Mouse (Mus musculus) gastrocnemius, adult 18-20 months (tissue): Measurements from ENCODE around the gene Aph1c. TPM values are rescaled to one million over a fixed set of nuclear protein-coding genes. Genes with fewer than 3 reads are reported as not detected.
A peak's percentile ranks its signal among the peaks of the same experiment; 100 is the strongest.
"Not testable (repeated sequence)": the region's sequence is repeated elsewhere in the genome, so short reads cannot be mapped to it uniquely, and the experiment has no call there.

Experiments
- DNase-seq: peaks from one replicate; pipeline ENCODE4 v3.0.0; 2021; ENCODE audit warnings: low spot score
- total RNA-seq, 2 experiments: library from RNA; stranded (reverse); gene quantifications; 2 replicates each; pipeline ENCODE4 v1.2.3; 2021

Gene Aph1c
- total RNA-seq, 2 experiments from 2014 or later, result 0.66 to 0.88 TPM

- DNase-seq, result no peak
Measured at GRCm38 (mm10) chr9:66833851-66834250, 675 bp downstream of the Aph1c start.

GRCm38 (mm10) chr9:66832366-66832908, 2.1 kb downstream of the Aph1c start:
- no peak for DNase-seq

GRCm38 (mm10) chr9:66825990-66826389, 8.5 kb downstream of the Aph1c start:
- peak; percentile 53 for DNase-seq

- not testable (repeated sequence) for DNase-seq
Measured at GRCm38 (mm10) chr9:66822255-66822654, 12.3 kb downstream of the Aph1c start.

- DNase-seq, result no peak
Measured at GRCm38 (mm10) chr9:66820996-66821395, 13.5 kb downstream of the Aph1c start.

- DNase-seq, result no peak
Measured at GRCm38 (mm10) chr9:66813392-66813791, 21.1 kb downstream of the Aph1c start.

GRCm38 (mm10) chr9:66805951-66806350, 28.6 kb downstream of the Aph1c start:
- not testable (repeated sequence) for DNase-seq

GRCm38 (mm10) chr9:66801947-66802346, 32.6 kb downstream of the Aph1c start:
- DNase-seq, result no peak

- no peak for DNase-seq
Measured at GRCm38 (mm10) chr9:66796739-66797138, 37.8 kb downstream of the Aph1c start, which contains the start of gene Gm10647. Gm10647 (plus strand) TSS chr9:66797039.

- DNase-seq, result peak; percentile 98
Measured at GRCm38 (mm10) chr9:66795464-66796324, 38.8 kb downstream of the Aph1c start, which contains the start of gene Aph1b. Aph1b (minus strand) TSS chr9:66795490.

GRCm38 (mm10) chr9:66794629-66795463, 39.7 kb downstream of the Aph1c start:
- no peak for DNase-seq

GRCm38 (mm10) chr9:66787821-66788220, 46.7 kb downstream of the Aph1c start:
- DNase-seq, result peak; percentile 37

GRCm38 (mm10) chr9:66784552-66784951, 50.0 kb downstream of the Aph1c start:
- not testable (repeated sequence) for DNase-seq

GRCm38 (mm10) chr9:66770701-66771100, 63.8 kb downstream of the Aph1c start:
- no peak for DNase-seq

- DNase-seq, result no peak
Measured at GRCm38 (mm10) chr9:66769275-66769674, 65.3 kb downstream of the Aph1c start.

GRCm38 (mm10) chr9:66768721-66769120, 65.8 kb downstream of the Aph1c start:
- DNase-seq, result no peak

Other genes starting within 250 kb of the Aph1c start
- gene Usp3, start 241.6 kb downstream of the Aph1c start, total RNA-seq, result 10 to 100 TPM; 10.1 to 11.0 TPM
- under 1 TPM; 0.14 to 0.24 TPM for gene Car12, start 121.0 kb downstream of the Aph1c start, total RNA-seq
- 1 to 10 TPM; 1.3 to 2.1 TPM for gene Aph1b, start 39.2 kb downstream of the Aph1c start, total RNA-seq
- gene Gm10647, start 37.7 kb downstream of the Aph1c start, total RNA-seq, result not detected
- 1 to 10 TPM; 4.9 to 6.5 TPM for gene Rab8b, start 85.0 kb upstream of the Aph1c start, total RNA-seq
- gene Rps27l, start 111.4 kb upstream of the Aph1c start, total RNA-seq, result 100 to 1,000 TPM; 218 to 220 TPM
- gene Lactb, start 140.8 kb upstream of the Aph1c start, total RNA-seq, result 10 to 100 TPM; 22.5 to 22.6 TPM
- over 10,000 TPM; 24,162 to 25,960 TPM for gene Tpm1, start 214.7 kb upstream of the Aph1c start, total RNA-seq